Comparison of ENCODE assay signal across 8 mouse cellular contexts in genomic region chr3:137547938-137548337, GRCm38 (mm10).
A peak's percentile ranks its signal among the peaks of the same experiment; 100 is the strongest.
DNase-seq lines count a peak whose midpoint lies in the region; ATAC-seq and TF ChIP-seq lines count a peak whose summit lies in the region.

No protein-coding gene starts in this region.

- H3K9ac ChIP-seq in lung, embryonic 14.5 days: no peak overlapping the region
- H3K9ac ChIP-seq in forebrain, embryonic 14.5 days (ENCODE audit: low read length): no peak overlapping the region; the same call in 1 of the 2 replicates
- no peak overlapping the region for H3K9ac ChIP-seq in stomach, embryonic 15.5 days

- no peaks in the 10 kb centered on the region for H3K27me3 ChIP-seq in lung, embryonic 14.5 days (ENCODE audit: insufficient read depth, low read length)
- no peaks in the 10 kb centered on the region for H3K27me3 ChIP-seq in forebrain, embryonic 14.5 days (replicated peaks; ENCODE audit: control insufficient read depth, insufficient read depth, low read length)
- H3K27me3 ChIP-seq in limb, embryonic 10.5 days (ENCODE audit: low read depth, poor library complexity, severe bottlenecking): peaks cover 24% of the 10 kb centered on the region
- no peaks in the 10 kb centered on the region for H3K27me3 ChIP-seq in stomach, embryonic 15.5 days (replicated peaks)

- no peaks in the 10 kb centered on the region for H3K9me3 ChIP-seq in lung, embryonic 14.5 days (ENCODE audit: low read depth, low read length)
- H3K9me3 ChIP-seq in forebrain, embryonic 14.5 days (replicated peaks; ENCODE audit: control insufficient read depth, low read length): no peaks in the 10 kb centered on the region
- H3K9me3 ChIP-seq in limb, embryonic 10.5 days (replicated peaks): no peaks in the 10 kb centered on the region
- H3K9me3 ChIP-seq in stomach, embryonic 15.5 days: no peaks in the 10 kb centered on the region

- no peaks in the 10 kb centered on the region for H3K4me1 ChIP-seq in lung, embryonic 14.5 days (ENCODE audit: insufficient read depth)
- peaks cover 5% of the 10 kb centered on the region; the same call in 1 of the 2 replicates for H3K4me1 ChIP-seq in forebrain, embryonic 14.5 days (ENCODE audit: control insufficient read depth, insufficient read depth, low read length)
- H3K4me1 ChIP-seq in limb, embryonic 10.5 days: peaks cover 16% of the 10 kb centered on the region
- no peaks in the 10 kb centered on the region for H3K4me1 ChIP-seq in stomach, embryonic 15.5 days

- H3K27ac ChIP-seq in lung, embryonic 14.5 days (ENCODE audit: low read depth): no peak overlapping the region
- H3K27ac ChIP-seq in forebrain, embryonic 14.5 days (ENCODE audit: low read depth, low read length): no peak overlapping the region; the same call in 1 of the 2 replicates
- peak overlapping the region; percentile 64 for H3K27ac ChIP-seq in limb, embryonic 10.5 days
- peak overlapping the region; percentile 49; the same call in 1 of the 2 replicates for H3K27ac ChIP-seq in stomach, embryonic 15.5 days

- intact Hi-C loops in heart, postnatal 25 days (cut with DNase I): no loop called here

- no peak for TF ChIP-seq CTCF in lung, embryonic 14.5 days (IDR thresholded peaks at IDR 0.05; ENCODE audit: low read depth)

- H3K36me3 ChIP-seq in lung, embryonic 14.5 days (ENCODE audit: insufficient read depth): no peaks in the 10 kb centered on the region
- no peaks in the 10 kb centered on the region for H3K36me3 ChIP-seq in forebrain, embryonic 14.5 days (ENCODE audit: control insufficient read depth, insufficient read depth, low read length)
- H3K36me3 ChIP-seq in limb, embryonic 10.5 days: no peaks in the 10 kb centered on the region
- H3K36me3 ChIP-seq in stomach, embryonic 15.5 days: no peaks in the 10 kb centered on the region

- DNase-seq in lung, embryonic 14.5 days: peak; percentile 66
- DNase-seq in lung, postnatal 25 days (ENCODE audit: low spot score): no peak
- peak; percentile 48 for DNase-seq in forebrain, embryonic 14.5 days (ENCODE audit: low spot score)
- DNase-seq in heart, postnatal 25 days (ENCODE audit: low spot score): peak; percentile 24
- peak; percentile 52 for DNase-seq in limb, embryonic 10.5 days (ENCODE audit: low spot score)
- no peak for DNase-seq in frontal cortex, postnatal 10 days (ENCODE audit: low spot score in 2 of 2)
- DNase-seq in frontal cortex, postnatal 25 days (ENCODE audit: low spot score in 2 of 2): no peak

- peak; percentile 57; the same call in 1 of the 2 replicates for ATAC-seq in lung, embryonic 14.5 days (ENCODE audit: insufficient read depth)
- ATAC-seq in forebrain, embryonic 14.5 days: peak; percentile 21; the same call in 1 of the 2 replicates
- no peak; the same call in 1 of the 2 replicates for ATAC-seq in stomach, embryonic 15.5 days (ENCODE audit: insufficient read depth, low FRiP score, low read depth)

- WGBS in lung, embryonic 14.5 days: 3% methylated on average over 6 of the region's 6 CpGs
- WGBS in forebrain, embryonic 14.5 days: 1% methylated on average over 6 of the region's 6 CpGs
- WGBS in limb, embryonic 10.5 days: 1% methylated on average over 6 of the region's 6 CpGs
- 10% methylated on average over 6 of the region's 6 CpGs for WGBS in stomach, embryonic 15.5 days

- H3K4me2 ChIP-seq in lung, embryonic 14.5 days: peak overlapping the region; percentile 46
- H3K4me2 ChIP-seq in forebrain, embryonic 14.5 days (ENCODE audit: low read length): peak overlapping the region; percentile 44
- peak overlapping the region; percentile 39 for H3K4me2 ChIP-seq in stomach, embryonic 15.5 days

- 0 out of 2 replicates have a peak overlapping the region, but pooled peaks have one; percentile 0 for H3K4me3 ChIP-seq in lung, embryonic 14.5 days (ENCODE audit: low read depth, low read length)
- H3K4me3 ChIP-seq in forebrain, embryonic 14.5 days (ENCODE audit: low read depth, low read length): 0 out of 2 replicates have a peak overlapping the region, but pooled peaks have one; percentile 4
- H3K4me3 ChIP-seq in limb, embryonic 10.5 days: peak overlapping the region; percentile 42
- peak overlapping the region; percentile 4; the same call in 1 of the 2 replicates for H3K4me3 ChIP-seq in stomach, embryonic 15.5 days (replicated peaks)

Comparison
In these comparisons a context has a peak if more than half of its experiments do, and no peak if none do; other contexts are left out.
1. DNase-seq: peak in lung, embryonic 14.5 days (single experiment), forebrain, embryonic 14.5 days (single experiment), heart, postnatal 25 days (single experiment) and limb, embryonic 10.5 days (single experiment); none in lung, postnatal 25 days (single experiment), frontal cortex, postnatal 10 days (0 of 2) and frontal cortex, postnatal 25 days (0 of 2).
2. H3K27ac ChIP-seq: peak in limb, embryonic 10.5 days (single experiment) and stomach, embryonic 15.5 days (single experiment); none in lung, embryonic 14.5 days (single experiment) and forebrain, embryonic 14.5 days (single experiment).
3. Peak in every context shown above with its lines, with median percentiles within 50 percentile points of each other: H3K4me2 ChIP-seq and H3K4me3 ChIP-seq.